Mouse (Mus musculus) MEL-GATA-1-ER (cell line): Measurements from ENCODE around the gene Cyp26c1.

ENCODE experiments used
- DNase-seq: peaks from one replicate; pipeline ENCODE4 v3.0.0-alpha.2; 2012; ENCODE audit warnings: low read depth; ENCODE audit errors: extremely low read depth

The Cyp26c1 gene

GRCm38 (mm10) chr19:37698273-37699160 is 13.1 kb downstream of the Cyp26c1 start:
- no peak for DNase-seq

DNA sequence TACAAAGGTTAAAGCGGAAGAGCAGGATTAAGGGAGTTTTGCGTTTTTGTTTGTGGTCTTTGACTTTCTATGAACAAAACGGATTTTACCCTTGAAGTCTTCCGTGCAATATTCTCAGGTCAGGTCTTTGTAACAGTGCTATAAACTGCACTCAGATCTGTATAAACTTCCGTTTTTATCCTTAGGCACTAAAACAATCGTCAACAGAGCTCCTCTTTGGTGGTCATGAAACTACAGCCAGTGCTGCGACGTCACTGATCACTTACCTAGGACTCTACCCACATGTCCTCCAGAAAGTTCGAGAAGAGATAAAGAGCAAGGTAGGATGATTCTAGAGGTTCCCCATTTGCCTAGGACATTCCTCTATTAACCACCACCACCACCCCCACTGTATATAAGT is 14.3 kb downstream of the Cyp26c1 start:
- no peak for DNase-seq

DNA sequence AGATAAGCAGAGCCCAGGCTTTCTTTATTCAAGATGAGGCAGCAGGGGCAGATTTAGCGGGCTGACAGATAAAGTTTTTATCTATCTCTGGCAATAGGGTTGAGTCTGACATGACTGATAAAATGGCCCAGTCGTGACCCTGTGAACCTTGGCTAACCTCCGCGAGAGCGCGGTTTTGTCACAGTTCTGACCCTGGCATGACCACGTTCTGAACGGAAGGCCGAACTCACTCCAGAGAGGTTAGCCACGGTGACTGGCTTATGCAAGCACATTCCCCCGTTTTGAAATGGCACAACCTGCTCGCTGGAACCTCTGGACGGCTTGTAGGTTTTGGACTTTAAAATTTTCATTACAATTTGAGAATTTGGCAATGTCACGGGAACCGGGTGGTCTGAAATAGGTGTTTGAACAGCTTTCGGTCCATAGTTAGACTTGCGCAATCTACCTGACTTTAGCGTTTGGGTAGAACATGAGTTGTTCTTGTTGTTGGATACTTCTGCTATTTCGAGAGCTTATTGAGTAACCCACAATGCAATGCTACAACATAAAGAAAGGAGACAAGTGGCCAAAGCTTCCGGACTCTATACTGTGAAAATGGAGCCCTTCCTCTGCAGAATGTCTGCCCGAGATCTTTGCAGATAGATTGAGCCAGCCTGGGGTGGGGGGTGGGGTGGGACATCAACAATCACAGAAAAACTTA is 17.1 kb downstream of the Cyp26c1 start:
- DNase-seq, result no peak

GRCm38 (mm10) chr19:37703902-37704509 is 18.6 kb downstream of the Cyp26c1 start:
- DNase-seq, result no peak

GRCm38 (mm10) chr19:37705722-37706121 is 20.3 kb downstream of the Cyp26c1 start:
- DNase-seq, result no peak

DNA sequence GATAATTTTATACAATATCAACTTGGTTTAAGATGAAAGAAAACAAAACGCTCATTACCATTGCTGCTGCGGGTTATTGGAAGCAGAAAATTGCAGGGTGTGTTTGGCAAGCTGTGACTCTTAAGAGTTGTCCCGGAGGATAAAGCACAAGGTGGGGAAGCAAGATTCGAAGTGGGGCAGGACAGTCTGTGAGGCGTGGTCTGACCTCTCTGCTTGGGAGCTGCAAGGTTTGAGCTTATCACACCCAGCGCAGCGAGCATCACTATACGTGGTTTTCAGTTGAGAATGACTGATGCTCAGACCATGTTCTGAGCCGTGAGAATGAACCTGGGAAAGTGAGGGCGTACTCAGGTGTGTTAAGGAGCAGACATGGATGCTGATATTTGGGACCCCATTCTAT is 29.3 kb downstream of the Cyp26c1 start:
- DNase-seq, result no peak

DNA sequence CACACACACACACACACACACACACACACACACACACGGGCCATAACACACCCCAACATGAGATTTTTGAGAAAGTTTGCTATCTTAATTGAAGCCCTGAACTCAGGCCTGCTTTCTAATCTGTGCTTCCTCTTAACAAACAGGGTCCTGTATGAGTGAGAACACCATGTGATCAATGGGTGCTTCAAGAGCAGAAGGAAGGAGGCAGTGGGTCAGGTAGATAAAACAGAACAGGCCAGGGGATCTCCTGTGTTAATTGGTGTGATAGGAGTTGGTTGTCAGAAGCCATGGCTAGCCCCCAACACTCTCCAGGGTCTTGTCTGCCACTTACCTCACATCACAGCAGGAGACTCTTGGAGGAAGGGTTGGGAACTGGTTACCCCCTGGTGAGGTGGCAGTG is 30.6 kb downstream of the Cyp26c1 start:
- peak; percentile 73 for DNase-seq

- no peak for DNase-seq
Measured at GRCm38 (mm10) chr19:37716524-37717175, 31.3 kb downstream of the Cyp26c1 start.

GRCm38 (mm10) chr19:37719166-37719565 is 33.8 kb downstream of the Cyp26c1 start:
- DNase-seq, result peak; percentile 47

- no peak for DNase-seq
Measured at GRCm38 (mm10) chr19:37724591-37724990, 39.2 kb downstream of the Cyp26c1 start.

GRCm38 (mm10) chr19:37726585-37726984 is 41.2 kb downstream of the Cyp26c1 start:
- no peak for DNase-seq

GRCm38 (mm10) chr19:37727366-37727765 is 42.0 kb downstream of the Cyp26c1 start:
- no peak for DNase-seq

GRCm38 (mm10) chr19:37735426-37735825 is 50.0 kb downstream of the Cyp26c1 start:
- DNase-seq, result no peak

DNA sequence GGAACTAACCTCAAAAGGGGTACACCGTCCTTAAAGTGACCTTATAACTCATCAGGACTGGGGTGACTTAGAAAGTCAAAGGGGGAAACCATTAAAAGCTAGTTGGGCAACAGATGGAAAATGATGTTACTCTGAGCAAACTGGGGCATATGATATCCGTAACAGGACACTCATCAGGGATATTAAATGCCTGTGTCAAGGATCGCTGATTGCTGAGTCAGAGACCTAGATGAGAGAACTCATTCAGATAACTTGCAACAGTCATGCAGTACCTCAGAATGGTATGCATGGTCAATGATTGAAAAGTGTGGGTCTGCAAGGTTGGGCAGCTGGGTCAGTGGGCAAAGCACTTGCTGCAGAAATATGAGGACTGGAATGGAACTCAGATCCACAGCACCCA is 53.2 kb downstream of the Cyp26c1 start:
- no peak for DNase-seq

GRCm38 (mm10) chr19:37740043-37740442 is 54.7 kb downstream of the Cyp26c1 start:
- DNase-seq, result no peak
